Mouse (Mus musculus) megakaryocyte-erythroid progenitor cell, adult 5-6 weeks (primary cell): ENCODE results near the gene Galnt17. TPM values are rescaled to one million over a fixed set of nuclear protein-coding genes. Genes with fewer than 3 reads are reported as not detected.

Source experiments
- ATAC-seq: replicated peaks from 2 replicates; pipeline ENCODE4 v1.8.0; 2016; ENCODE audit warnings: mild to moderate bottlenecking, inconsistent platforms; ENCODE audit not compliant: severe bottlenecking, poor library complexity, low FRiP score, low TSS enrichment
- total RNA-seq, 2 experiments: library from RNA; stranded (forward) in 1 of 2; stranded (reverse) in 1 of 2; fragments of 200-1000, 215-1000 nt in 1 of 2; fragments of >200 nt in 1 of 2; fragmentation: Nextera tagmentation in 1 of 2; gene quantifications; 2 replicates each; pipeline ENCODE4 v1.2.3; 2014 to 2017

Galnt17 gene
- total RNA-seq, 2 experiments from 2014 or later = not detected

DNA sequence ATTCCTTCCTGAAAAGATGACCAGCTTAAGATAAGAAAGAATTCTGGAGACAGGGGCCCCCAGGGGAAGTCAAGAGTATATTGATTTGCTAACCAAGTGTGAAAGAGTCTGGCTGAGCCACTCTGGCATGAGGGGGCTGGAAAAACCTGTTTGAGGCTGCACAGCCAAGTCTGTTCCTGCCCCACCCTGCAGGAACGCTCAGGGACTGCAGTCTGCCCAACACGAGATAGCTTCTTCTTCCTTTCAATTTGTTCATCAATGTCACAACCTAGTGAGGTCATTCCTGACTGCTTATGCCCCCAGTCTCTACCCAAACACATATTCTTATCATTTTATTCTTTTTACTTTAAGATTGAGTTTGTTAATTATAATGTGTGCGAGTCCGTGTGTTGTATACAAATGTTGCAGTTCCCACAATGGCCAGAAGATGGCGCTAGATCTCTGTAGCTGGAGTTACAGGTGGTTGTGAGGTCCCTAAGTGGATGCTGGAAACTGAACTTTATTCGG lies 357.4 kb downstream of the Galnt17 start:
- no peak for ATAC-seq

DNA sequence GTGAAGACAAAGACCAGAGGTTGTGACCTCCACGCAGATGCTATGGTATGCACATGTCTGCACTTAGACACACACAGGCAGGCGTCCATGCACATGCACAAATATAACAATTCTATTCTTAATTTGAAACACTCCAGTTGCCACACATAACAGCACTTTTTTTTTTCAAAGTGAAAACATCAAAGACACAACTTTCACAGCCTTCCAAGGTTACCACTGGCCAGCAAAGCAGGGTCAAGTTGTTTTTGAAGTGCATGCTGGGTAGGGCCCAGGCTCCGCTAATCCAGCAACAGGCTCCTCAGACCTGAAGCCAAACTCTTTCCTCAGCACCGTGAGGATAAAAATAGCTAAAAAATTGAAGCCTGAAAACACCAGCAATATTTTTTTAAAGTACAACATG lies 357.9 kb downstream of the Galnt17 start:
- no peak for ATAC-seq

DNA sequence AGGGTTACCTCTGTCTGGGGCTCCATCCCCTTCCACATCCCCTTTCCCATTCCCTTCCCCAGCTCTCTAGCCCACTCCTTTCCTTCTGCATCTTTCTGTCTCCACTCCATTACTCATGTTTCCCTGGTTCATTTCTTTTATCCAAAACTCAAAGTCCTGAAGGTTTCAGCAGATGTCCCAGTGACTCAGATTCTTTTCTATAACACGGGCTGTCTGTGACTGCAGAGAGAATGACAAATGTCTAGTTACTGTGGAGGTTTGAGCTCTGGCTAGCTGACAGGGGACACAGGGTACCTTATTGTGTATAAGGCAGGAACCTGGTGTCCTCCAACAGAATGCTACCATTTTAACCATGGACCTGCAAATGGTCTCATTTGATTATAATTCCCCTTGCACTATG lies 358.6 kb downstream of the Galnt17 start:
- ATAC-seq = no peak

DNA sequence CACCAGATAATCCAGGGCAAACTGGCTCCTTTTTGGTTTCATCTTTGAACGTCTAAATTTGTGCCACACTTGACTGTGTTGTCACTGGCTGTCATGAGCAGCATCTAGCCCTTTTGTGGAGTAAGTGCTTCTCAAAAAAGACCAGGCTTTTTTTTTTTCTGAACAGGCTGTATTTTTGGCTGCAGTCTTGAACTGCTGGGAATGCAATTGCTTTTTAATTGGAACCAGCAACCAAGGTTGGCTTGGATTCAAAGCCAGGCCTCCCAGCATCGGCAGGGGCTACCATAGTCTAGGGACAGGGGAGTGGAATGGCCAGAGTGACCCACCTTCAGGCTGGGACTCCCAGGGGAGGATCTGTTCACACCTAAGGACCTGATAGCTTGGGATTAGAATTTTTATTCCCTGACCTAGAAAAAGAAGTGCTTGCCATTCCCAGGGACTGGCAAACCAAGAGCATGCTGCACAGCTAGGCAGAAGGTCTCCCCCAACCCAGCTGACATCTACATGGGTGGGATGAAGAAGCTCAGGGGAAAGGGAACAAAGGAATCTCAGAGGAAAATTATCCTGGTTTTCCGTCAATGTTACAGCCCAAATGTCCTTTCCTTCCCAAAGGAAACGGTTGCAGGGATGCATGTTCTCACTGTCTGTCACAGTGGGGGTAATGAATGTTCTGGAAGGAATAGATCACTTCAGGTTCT lies 369.2 kb downstream of the Galnt17 start:
- ATAC-seq = no peak

DNA sequence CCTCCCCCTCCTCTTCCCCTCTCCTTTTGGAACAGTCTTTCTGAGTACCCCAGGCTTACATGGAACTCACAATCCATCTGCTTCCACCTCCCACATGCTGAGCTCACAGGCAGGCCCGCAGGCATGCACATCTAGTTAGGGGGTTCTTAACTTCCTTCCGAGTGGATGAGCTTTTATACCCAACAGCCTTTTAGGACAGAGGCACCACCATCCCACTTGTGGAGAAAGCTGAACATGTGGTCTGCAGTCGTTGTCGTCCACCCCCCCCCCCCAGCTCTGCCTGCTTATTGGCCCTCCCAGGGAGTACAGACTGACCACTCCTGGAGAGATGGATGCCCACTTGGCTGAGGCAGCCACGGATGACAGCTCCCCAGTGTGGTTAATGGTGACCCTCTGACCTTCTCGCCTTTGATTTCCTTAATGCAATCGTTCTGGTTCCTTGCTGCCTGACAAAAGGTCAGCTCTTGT lies 370.0 kb downstream of the Galnt17 start:
- no peak for ATAC-seq

DNA sequence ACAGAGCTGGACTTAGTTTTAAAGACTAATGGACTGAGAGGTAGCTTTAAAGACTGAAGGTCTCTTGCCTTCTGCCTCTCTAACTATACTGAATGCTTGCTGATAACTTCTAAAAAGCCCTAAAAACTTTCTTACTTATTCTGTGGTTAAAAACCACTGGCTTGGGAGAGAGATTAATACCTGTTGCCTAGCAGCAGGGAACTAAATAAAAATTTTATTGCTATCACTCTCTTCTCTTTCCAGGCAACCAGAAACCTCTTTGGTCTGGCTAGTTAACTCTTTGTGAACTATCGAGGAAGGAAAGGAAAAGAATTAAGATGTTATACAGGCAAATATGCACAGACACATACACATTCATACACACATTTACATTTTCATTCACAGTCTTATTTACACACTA lies 377.3 kb downstream of the Galnt17 start:
- no peak for ATAC-seq

DNA sequence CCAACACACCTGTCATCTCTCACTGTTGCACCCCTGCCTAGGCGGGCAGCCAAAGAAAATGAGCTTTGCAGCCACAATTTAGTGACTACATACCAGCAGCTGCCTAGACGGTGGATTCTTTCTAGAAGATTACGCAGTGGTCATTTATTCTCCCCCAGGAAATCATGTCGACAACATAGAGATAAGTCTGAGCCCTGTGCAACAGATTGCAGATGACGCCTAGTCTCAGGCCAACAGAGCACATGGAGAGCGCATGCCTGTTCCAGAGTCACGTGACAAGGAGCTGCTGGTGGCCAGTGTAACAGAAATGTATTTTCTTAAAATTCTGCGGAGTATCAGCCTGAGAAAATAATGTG lies 380.5 kb downstream of the Galnt17 start:
- ATAC-seq = no peak

DNA sequence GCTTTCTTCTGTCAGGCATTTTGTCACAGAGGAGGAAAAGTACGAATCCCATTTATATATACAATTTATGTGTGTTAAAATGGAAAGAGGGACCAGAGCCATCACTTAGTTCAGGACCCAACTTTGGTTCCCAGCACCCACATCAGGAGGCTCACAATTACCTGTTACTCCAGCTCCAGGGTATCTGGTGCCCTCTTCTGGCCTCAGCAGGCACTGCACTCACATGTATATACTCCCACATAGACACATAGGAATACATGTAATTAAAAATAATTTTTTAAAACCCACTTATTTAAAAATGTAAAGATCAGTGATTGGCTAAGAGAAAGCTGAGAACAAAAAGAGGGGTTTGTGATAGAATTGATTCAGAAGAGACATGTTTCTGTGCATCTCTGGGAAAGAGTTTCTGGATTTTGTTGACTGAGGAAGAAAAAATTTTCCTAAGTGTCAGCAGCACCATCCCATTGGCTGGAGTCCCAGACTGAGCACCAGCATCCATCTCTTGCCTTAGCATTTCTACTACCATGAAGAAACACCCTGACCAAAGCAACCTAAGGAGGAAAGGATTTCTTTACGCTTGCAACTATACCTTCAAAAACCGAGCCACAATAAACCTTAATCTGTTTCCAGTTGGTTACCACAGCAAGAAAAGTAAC lies 381.0 kb downstream of the Galnt17 start:
- no peak for ATAC-seq

DNA sequence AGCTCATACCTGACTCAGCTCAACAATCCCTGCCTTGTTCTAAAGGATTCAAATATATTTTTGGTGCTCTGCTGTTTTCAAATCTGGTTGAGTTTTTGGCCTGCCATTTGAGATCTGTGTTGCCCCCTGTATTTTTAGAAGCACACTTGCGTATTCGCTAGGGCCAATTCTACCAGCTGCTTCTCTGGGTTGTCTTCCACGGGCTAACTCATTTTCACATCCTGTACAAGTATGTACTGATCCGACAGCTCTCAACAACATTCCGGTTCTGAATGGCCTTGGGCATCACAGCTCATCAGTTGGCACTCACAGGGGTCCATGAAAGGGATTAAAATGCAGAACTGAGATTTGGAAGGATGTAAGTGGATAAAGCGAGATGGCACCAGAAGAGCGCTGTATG lies 382.6 kb downstream of the Galnt17 start:
- no peak for ATAC-seq

DNA sequence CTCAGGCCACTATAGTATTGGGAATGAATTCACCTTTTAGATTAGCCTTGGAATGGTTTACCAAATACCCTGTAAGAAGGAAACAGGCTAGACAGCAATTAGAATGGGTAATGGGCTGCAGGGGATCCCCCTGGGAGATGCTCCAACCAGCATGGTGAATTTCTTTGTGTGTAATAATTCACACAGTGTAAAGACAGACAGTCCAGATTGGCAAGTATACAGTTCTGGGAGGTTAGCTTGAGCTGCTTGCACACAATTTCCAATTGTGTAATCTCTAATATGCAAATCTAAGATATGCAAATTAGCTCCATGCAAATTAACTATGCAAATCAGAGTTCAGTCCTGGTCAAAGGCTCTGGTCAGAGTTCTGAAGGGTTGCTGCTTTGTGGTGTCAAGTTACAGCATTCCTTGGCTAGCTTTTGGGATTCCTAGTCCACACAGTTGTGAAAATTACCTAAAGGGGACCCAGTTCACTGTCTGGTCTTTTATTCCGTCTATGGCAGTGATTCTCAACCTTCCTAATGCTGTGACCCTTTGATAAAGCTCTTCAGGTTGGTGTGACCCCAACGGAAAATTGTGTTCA lies 384.0 kb downstream of the Galnt17 start:
- ATAC-seq = no peak

DNA sequence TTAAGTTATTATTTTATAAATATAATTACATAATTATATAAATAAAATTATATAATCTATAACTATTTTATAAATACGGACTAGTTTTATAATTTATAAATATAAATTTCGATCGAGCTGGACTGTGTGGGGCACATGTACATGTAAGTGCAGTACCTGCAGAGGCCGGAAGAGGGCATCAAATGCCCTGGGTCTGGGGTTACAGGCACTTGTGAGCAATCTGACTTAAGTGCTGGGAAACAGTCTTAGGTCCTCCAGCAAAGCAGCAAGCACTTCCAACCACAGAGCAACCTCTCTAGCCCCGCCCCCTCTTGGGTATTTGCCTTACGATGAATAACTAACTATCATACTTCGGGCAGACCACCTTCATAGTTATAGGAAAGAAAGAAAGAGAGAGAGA lies 388.3 kb downstream of the Galnt17 start:
- no peak for ATAC-seq

DNA sequence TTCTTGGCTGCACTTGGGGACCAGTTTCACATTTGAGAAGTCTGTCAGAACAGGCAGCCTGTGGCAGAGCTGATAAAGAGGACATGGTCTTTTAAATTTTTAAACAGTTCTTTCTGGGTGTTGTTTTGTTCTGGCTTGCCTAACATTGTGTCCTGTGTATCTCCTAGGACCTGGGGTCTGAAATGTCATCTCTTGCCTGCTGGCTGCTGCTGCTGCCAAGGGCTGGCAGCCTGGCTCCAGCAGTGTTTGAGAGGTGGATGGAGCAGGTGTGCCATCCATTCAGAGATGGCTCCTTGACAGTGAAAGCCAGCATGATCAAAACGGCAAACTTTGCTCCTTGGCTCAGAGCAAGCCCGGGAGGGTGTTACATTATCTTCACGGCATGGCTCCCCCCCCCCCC lies 393.7 kb downstream of the Galnt17 start:
- ATAC-seq = no peak

DNA sequence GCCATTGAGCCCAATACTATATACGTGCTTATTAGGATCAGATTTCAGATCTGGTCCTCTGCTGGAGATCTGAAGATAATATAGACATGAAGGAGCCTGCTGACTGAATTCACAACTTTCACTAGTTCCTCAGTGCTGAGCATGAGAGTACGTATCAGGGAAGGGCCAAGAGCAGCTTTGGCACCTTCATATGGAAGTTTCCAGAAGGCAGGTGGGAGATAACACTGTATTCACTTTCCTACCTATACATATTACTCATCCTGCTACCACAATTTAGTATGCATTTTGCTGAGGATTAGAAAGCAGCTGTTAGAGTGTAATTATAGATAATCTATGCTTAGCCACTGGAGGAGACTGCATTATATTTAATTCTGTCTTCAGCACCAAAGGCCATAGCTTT lies 396.7 kb downstream of the Galnt17 start:
- ATAC-seq = no peak

DNA sequence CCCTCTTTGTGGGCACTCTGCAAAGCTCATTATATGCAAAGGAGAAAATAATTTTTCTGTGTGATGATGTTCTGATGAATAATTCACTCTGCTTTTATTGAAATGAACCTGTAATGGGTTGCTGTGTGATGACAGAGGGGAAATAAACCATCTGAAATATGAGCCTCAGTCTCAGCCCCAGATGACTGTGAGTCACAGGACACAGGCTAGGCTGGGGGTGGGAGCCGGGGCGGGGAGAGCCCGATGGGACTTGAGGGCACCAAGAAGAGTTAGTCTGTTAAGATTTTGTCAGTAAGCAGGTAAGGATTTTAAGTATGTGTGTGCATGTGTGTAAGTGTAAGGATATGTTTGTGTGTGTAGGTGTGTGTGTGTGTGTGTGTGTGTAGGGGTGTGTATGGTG lies 406.6 kb downstream of the Galnt17 start:
- no peak for ATAC-seq

DNA sequence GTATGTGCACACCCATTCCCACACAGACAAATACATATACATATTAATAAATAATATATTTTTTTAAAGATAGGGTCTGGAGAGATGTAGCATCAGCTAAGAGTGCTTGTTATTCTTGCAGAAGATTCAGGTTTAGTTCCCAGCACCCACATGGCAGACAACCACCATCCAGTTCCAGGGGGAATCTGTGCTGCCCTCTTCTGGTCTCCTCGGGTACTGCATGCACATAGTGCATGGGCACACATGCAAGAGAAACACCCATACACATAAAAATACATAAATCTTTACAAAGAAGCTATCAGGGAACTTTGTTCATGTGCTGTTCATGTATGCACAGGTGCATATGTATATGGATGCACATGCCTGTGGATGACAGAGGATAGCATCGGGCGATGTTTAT lies 412.3 kb downstream of the Galnt17 start:
- ATAC-seq = no peak

DNA sequence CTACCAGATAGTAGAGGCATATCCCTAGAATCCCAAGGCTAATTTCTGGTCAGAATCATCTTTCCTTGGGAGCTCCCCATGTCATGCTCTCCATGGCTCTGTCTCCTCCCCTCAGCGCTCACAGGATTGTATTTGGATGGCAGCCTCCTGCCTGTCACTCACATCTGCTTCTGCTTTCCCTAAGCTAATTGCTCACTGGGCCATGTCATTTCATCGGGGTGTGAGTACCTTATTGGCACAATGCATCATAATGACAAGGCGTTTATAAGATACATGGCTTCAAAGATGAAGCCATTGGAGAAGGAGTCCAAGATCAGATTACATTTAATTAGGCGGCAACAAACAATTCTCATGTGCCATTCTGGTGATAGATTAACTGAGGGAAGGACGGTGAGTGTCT lies 416.6 kb downstream of the Galnt17 start:
- no peak for ATAC-seq

DNA sequence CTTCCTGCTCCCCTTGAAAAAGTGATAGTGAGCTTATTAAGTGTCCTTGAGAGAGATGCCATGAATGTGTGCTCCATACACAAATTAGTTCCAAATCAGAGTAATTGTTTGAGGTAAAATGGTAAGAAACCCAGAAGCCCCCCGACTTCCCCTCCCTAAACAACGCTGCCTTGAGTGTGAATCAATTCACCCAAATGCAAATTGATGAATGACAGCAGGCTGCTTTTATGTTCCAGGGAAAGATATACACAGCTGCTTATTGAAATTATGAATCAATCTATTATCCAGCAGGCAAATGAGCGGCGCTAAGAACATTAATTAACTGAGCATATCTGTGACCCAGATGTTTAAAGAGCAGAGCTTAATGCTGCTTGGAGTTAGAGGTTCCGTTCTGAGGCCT lies 428.0 kb downstream of the Galnt17 start:
- ATAC-seq = no peak

DNA sequence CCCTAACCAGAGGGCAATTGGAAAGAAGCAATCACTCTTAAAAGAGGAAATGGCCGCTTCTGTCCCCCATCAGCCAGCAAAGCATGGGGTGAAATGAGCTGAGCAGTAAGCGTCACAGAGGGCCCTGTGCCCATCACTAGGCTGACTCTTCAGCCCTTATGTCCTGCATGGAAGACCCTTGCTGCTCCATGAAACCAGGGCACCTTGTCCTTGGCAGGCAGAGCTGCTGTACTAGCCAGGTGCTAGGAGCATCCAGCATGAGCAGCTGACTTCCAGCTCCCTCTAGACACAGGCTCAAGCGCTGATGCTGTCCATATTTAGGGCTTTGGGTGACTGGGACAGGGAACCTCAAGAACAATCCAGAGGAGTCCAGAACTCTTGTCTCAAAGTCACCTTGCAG lies 432.9 kb downstream of the Galnt17 start:
- ATAC-seq = no peak

DNA sequence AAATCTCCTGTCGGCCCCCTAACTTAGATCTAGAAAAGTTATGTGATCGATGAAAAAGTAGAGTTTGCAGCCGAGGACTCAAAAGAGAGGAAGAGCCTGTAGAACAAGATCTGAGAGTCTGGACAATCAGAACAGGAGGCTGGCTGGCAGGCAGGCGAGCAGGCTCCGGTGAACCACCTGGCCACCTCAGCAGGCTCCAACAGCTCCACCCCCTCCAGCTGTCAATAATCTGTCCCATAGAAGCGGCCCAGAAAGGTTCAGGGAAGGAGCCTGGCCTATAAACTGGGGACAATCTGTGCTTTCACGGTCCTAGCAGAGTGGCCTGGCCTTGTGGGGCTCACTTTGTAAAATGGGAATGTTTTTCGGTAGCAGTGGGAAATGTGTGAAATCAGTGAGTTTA lies 437.2 kb downstream of the Galnt17 start:
- ATAC-seq = no peak

DNA sequence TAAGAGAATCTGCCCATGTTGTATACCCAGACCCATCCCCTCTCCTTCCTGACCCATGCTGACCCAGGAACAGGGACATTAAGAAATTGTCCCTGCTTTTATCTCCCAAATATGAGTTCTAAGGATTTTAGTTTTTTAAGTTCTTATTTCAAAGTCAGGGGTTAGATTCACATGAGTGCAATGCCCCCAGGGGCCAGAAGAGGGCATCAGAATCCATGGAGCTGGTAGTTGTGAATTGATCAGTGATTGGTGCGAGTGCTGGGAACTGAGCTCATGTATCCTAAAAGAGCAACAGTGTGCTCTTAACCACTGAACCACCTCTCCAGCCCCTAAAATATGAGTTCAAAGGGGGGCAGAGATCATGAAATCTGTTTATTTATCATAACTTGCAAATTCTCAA lies 438.4 kb downstream of the Galnt17 start:
- ATAC-seq = 0 out of 2 replicates have a peak, but pooled peaks have one; percentile 61

DNA sequence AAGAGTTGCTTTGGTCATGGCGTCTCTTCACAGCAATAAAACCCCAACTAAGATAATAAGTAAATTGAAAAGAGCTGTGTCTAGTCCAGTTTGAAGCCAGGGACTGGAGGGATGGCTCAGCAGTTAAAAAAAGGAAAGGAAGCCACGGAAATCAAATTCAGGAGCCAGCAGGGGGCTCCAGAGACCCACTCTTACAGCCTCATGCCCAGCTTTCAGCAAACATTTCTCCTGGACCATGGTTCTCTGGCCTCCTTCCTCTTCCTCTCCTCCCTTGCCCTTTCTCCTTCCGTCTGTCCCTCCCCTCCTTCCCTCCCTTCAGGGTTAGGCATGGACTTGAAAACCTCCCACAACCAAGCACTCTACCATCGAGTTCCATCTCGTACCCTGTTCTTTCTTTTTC lies 446.0 kb downstream of the Galnt17 start:
- ATAC-seq = no peak
